Comparison of ENCODE assay signal across 7 mouse cellular contexts in the genomic region with DNA sequence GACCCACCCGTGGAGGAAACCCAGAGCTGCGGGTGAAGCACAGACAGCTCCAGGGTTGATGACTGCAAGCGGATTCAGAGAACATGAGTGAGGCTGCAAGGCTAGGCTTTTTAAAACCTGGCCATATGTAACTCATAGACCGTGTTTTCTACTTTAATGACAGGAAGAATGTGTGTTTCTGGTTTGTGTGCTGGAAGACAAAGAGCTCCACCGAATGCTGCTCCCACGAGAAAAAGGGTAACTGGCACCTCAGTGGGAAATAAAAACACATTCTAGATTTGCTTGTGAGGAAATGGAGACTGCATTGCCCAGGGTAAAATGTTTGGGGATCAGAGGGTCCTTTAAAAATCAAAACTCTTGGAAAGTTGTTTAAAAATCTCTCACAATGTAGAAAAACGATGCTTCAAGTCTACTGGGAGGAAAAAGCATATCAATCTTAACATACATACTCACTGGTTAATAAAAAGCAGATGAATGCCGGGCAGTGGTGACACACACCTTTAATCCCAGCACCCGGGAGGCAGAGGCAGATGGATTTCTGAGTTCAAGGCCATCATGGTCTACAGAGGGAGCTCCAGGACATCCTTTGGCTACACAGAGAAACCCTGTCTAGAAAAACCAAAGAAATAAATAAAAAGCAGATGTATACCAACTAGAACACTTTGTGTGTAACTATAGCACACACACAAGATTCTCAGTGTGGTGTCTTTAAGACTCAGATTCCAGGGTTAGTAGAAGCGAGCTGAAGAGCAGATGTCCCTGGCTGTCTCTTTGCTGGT. TPM values are rescaled to one million over a fixed set of nuclear protein-coding genes. Genes with fewer than 3 reads are reported as not detected.
DNase-seq lines count a peak whose midpoint lies in the region; ATAC-seq and TF ChIP-seq lines count a peak whose summit lies in the region.

No protein-coding gene starts in this region.

- no peak for DNase-seq in spleen, adult 2 months (ENCODE audit: low read depth in 1 of 2, low spot score in 2 of 2)
- no peak for DNase-seq in spleen, postnatal 36 days (ENCODE audit: low spot score in 2 of 2)
- peak; percentile 28 for DNase-seq in embryo, embryonic 9.5 days (ENCODE audit: extremely low spot score)
- no peak for DNase-seq in hindbrain, postnatal 0 days (ENCODE audit: low spot score)
- no peak for DNase-seq in urinary bladder, adult 18-20 months (ENCODE audit: low spot score in 2 of 2)
- DNase-seq in gastrocnemius, adult 18-20 months (ENCODE audit: low spot score): no peak

- H3K27ac ChIP-seq in spleen, adult 2 months (ENCODE audit: insufficient read depth, low read length): peak overlapping the region; percentile 84
- H3K27ac ChIP-seq in hindbrain, postnatal 0 days: peak overlapping the region; percentile 87
- H3K27ac ChIP-seq in midbrain, embryonic 12.5 days (replicated peaks): peak overlapping the region; percentile 84

- peak overlapping the region; percentile 70 for H3K4me2 ChIP-seq in hindbrain, postnatal 0 days (ENCODE audit: low read depth, low read length)
- H3K4me2 ChIP-seq in midbrain, embryonic 12.5 days (replicated peaks): peak overlapping the region; percentile 69

- H3K9me3 ChIP-seq in hindbrain, postnatal 0 days (ENCODE audit: low read length): no peaks in the 10 kb centered on the region
- no peaks in the 10 kb centered on the region for H3K9me3 ChIP-seq in midbrain, embryonic 12.5 days

- no peak; the same call in 1 of the 2 replicates for ATAC-seq in hindbrain, postnatal 0 days
- ATAC-seq in midbrain, embryonic 12.5 days (ENCODE audit: low FRiP score, low read depth): no peak

- no peak for TF ChIP-seq CTCF in spleen, adult 2 months (IDR thresholded peaks at IDR 0.05; ENCODE audit: extremely low read depth, insufficient read depth, insufficient read length, insufficient replicate concordance)
- peak; percentile 8; the same call in 1 of the 2 replicates for TF ChIP-seq CTCF in hindbrain, postnatal 0 days (IDR thresholded peaks at IDR 0.05; ENCODE audit: low read depth)

- no peaks in the 10 kb centered on the region; the same call in 1 of the 2 replicates for H3K4me1 ChIP-seq in spleen, adult 2 months (ENCODE audit: control insufficient read depth, insufficient read depth, insufficient read length)
- 0 out of 2 replicates have a peak, but pooled peaks cover 8% of the 10 kb centered on the region for H3K4me1 ChIP-seq in hindbrain, postnatal 0 days (ENCODE audit: insufficient read depth, low read length)
- H3K4me1 ChIP-seq in midbrain, embryonic 12.5 days: peaks cover 11% of the 10 kb centered on the region

- peak overlapping the region; percentile 71 for H3K9ac ChIP-seq in hindbrain, postnatal 0 days (replicated peaks; ENCODE audit: low read length)
- peak overlapping the region; percentile 79 for H3K9ac ChIP-seq in midbrain, embryonic 12.5 days (replicated peaks)

- H3K27me3 ChIP-seq in spleen, adult 2 months (ENCODE audit: control insufficient read depth, insufficient read depth, low read length): no peaks in the 10 kb centered on the region
- no peaks in the 10 kb centered on the region for H3K27me3 ChIP-seq in hindbrain, postnatal 0 days (ENCODE audit: insufficient read depth, low read length)
- H3K27me3 ChIP-seq in midbrain, embryonic 12.5 days: no peaks in the 10 kb centered on the region

- 8% methylated on average over 10 of the region's 10 CpGs for WGBS in spleen, adult 2 months
- 5% methylated on average over 10 of the region's 10 CpGs for WGBS in hindbrain, postnatal 0 days
- WGBS in midbrain, embryonic 12.5 days: 8% methylated on average over 10 of the region's 10 CpGs

- TF ChIP-seq POLR2A in spleen, adult 2 months (IDR thresholded peaks at IDR 0.05; ENCODE audit: low read depth, low read length): no peak

- peak overlapping the region; percentile 99 for H3K4me3 ChIP-seq in spleen, adult 2 months (ENCODE audit: extremely low read depth, insufficient read depth, insufficient read length)
- H3K4me3 ChIP-seq in hindbrain, postnatal 0 days (ENCODE audit: low read length): peak overlapping the region; percentile 73
- H3K4me3 ChIP-seq in midbrain, embryonic 12.5 days: peak overlapping the region; percentile 76

- 0 out of 2 replicates have a peak, but pooled peaks cover 1% of the 10 kb centered on the region for H3K36me3 ChIP-seq in spleen, adult 2 months (ENCODE audit: control insufficient read depth, insufficient read depth, low read length)
- H3K36me3 ChIP-seq in hindbrain, postnatal 0 days (ENCODE audit: insufficient read depth, low read length): 0 out of 2 replicates have a peak, but pooled peaks cover 3% of the 10 kb centered on the region
- H3K36me3 ChIP-seq in midbrain, embryonic 12.5 days: peaks cover 36% of the 10 kb centered on the region

RNA-seq across cellular contexts. Expression of gene Psmg1, which starts 0.6 kb away (rescaled TPM):
- 7.8 and 8.6 TPM in 2 replicates for polyA plus RNA-seq in spleen, adult 2 months (2012; rRNA removed)
- 25.7 and 28.6 TPM in 2 replicates for total RNA-seq in hindbrain, postnatal 0 days (2014; rRNA removed)
- polyA plus RNA-seq in hindbrain, postnatal 0 days (2015; fragmentation: Nextera tagmentation; extraction: Ambion mirVana): 52.9 and 55.4 TPM in 2 replicates
- 72.0 and 72.5 TPM in 2 replicates for polyA plus RNA-seq in midbrain, embryonic 12.5 days (2016; fragmentation: Nextera tagmentation; extraction: Ambion mirVana)
- 10 to 100 TPM; 11.6 to 12.3 TPM for total RNA-seq in gastrocnemius, adult 18-20 months (2021)
